8 mouse cellular contexts compared by ENCODE assay signal in the genomic region with DNA sequence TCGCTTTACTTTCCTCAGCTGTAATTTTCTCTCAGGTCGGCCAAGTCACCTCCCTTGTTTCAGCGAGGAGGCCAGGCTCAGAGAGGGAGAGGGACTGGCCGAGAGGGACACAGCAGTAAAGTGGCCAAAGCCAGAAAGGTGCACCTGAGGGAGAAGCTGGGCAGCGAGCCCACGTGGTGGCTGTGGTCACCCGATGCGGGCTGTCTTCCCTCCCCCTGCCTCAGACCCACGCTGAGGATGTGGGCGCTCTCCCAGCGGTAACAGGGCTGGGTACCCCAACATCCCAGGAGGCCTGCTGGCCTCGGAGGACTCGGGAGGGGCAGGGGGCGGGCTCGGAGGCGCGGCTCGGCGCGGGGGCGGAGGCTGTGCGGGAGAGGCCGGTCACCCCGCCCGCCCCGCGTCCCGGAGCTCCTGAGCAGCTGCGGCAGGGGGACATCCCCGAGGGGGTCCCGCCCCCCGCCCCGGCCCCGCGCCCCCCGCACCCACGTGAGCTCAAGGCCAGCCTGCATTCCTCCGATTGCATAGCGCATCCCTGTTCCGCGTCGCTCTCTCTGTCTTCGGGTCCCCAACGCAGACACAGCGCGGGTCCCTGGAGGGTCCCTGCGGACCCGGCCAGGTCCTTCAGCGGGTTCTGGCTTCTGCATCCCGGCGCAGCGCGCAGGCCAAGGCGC. TPM values are rescaled to one million over a fixed set of nuclear protein-coding genes. Genes with fewer than 3 reads are reported as not detected.
DNase-seq lines count a peak whose midpoint lies in the region; ATAC-seq lines count a peak whose summit lies in the region.

TSS of gene Slc1a6 (plus strand) at position 516 of the 671 bp plus-strand sequence.

- no peaks in the 10 kb centered on the region for H3K9me3 ChIP-seq in forebrain, embryonic 13.5 days (replicated peaks)
- no peaks in the 10 kb centered on the region for H3K9me3 ChIP-seq in limb, embryonic 11.5 days (ENCODE audit: control insufficient read depth, low read length)
- H3K9me3 ChIP-seq in midbrain, embryonic 14.5 days (ENCODE audit: control insufficient read depth, low read length): no peaks in the 10 kb centered on the region

- H3K27me3 ChIP-seq in forebrain, embryonic 13.5 days: no peaks in the 10 kb centered on the region
- H3K27me3 ChIP-seq in limb, embryonic 11.5 days (ENCODE audit: control insufficient read depth, insufficient read depth, low read length): 0 out of 2 replicates have a peak, but pooled peaks cover 2% of the 10 kb centered on the region
- H3K27me3 ChIP-seq in midbrain, embryonic 14.5 days (ENCODE audit: control insufficient read depth, insufficient read depth, low read length): no peaks in the 10 kb centered on the region

- ATAC-seq in forebrain, embryonic 13.5 days: peak; percentile 89
- peak; percentile 75; the same call in 1 of the 2 replicates for ATAC-seq in limb, embryonic 11.5 days (ENCODE audit: insufficient number of reproducible peaks, low FRiP score, low TSS enrichment, low read depth)
- ATAC-seq in midbrain, embryonic 14.5 days (ENCODE audit: low FRiP score, low TSS enrichment): peak; percentile 68

- peak within 1 kb of the TSS; percentile 78 for H3K9ac ChIP-seq in forebrain, embryonic 13.5 days
- H3K9ac ChIP-seq in limb, embryonic 11.5 days (ENCODE audit: low read length): peak within 1 kb of the TSS; percentile 63
- peak within 1 kb of the TSS; percentile 77 for H3K9ac ChIP-seq in midbrain, embryonic 14.5 days (replicated peaks; ENCODE audit: low read length)

- peak within 1 kb of the TSS; percentile 96 for H3K4me2 ChIP-seq in forebrain, embryonic 13.5 days
- peak within 1 kb of the TSS; percentile 99 for H3K4me2 ChIP-seq in limb, embryonic 11.5 days (ENCODE audit: low read depth, severe bottlenecking)
- H3K4me2 ChIP-seq in midbrain, embryonic 14.5 days (ENCODE audit: low read length): peak within 1 kb of the TSS; percentile 99

- no peak within 1 kb of the TSS for H3K27ac ChIP-seq in brown adipose tissue, adult 24 weeks (replicated peaks; ENCODE audit: low read depth, low read length)
- H3K27ac ChIP-seq in forebrain, embryonic 13.5 days: no peak within 1 kb of the TSS
- H3K27ac ChIP-seq in limb, embryonic 11.5 days (replicated peaks; ENCODE audit: low read depth, low read length): no peak within 1 kb of the TSS
- H3K27ac ChIP-seq in midbrain, embryonic 14.5 days (replicated peaks; ENCODE audit: low read depth, low read length): peak within 1 kb of the TSS; percentile 37; the same call in 1 of the 2 replicates

- H3K4me1 ChIP-seq in brown adipose tissue, adult 24 weeks (ENCODE audit: control insufficient read depth, insufficient read depth, insufficient read length, low read length): no peaks in the 10 kb centered on the region
- peaks cover 12% of the 10 kb centered on the region; the same call in 1 of the 2 replicates for H3K4me1 ChIP-seq in forebrain, embryonic 13.5 days
- H3K4me1 ChIP-seq in limb, embryonic 11.5 days (ENCODE audit: control insufficient read depth, insufficient read depth, low read length): no peaks in the 10 kb centered on the region
- peaks cover 13% of the 10 kb centered on the region for H3K4me1 ChIP-seq in midbrain, embryonic 14.5 days (ENCODE audit: control insufficient read depth, insufficient read depth, low read length)

- peak; percentile 23 to 66 for DNase-seq in adrenal gland, adult (ENCODE audit: inconsistent age in 2 of 2, low spot score in 1 of 2)
- no peak for DNase-seq in adrenal gland, postnatal 4 days (ENCODE audit: low spot score in 2 of 2)
- peak; percentile 6 for DNase-seq in induced T-regulatory cell, adult 2 months (ENCODE audit: low read depth)
- DNase-seq in limb, embryonic 11.5 days (ENCODE audit: low spot score): peak; percentile 42
- DNase-seq in midbrain, embryonic 14.5 days: peak; percentile 58
- peak; percentile 4 to 17 for DNase-seq in urinary bladder, postnatal 36 days (ENCODE audit: low spot score in 2 of 2)

- WGBS in forebrain, embryonic 13.5 days: under 1% methylated on average over 25 of the region's 54 CpGs
- WGBS in limb, embryonic 11.5 days: under 1% methylated on average over 47 of the region's 54 CpGs
- 1% methylated on average over 51 of the region's 54 CpGs for WGBS in midbrain, embryonic 14.5 days

- H3K4me3 ChIP-seq in brown adipose tissue, adult 24 weeks (ENCODE audit: insufficient read depth, low read depth, low read length): peak within 1 kb of the TSS; percentile 50
- H3K4me3 ChIP-seq in forebrain, embryonic 13.5 days: peak within 1 kb of the TSS; percentile 57
- H3K4me3 ChIP-seq in limb, embryonic 11.5 days (ENCODE audit: low read depth, low read length): peak within 1 kb of the TSS; percentile 56
- H3K4me3 ChIP-seq in midbrain, embryonic 14.5 days (replicated peaks; ENCODE audit: low read depth, low read length): peak within 1 kb of the TSS; percentile 63

- no peaks in the 10 kb centered on the region for H3K36me3 ChIP-seq in forebrain, embryonic 13.5 days (ENCODE audit: poor library complexity, severe bottlenecking)
- H3K36me3 ChIP-seq in limb, embryonic 11.5 days (ENCODE audit: control insufficient read depth, insufficient read depth, low read length): no peaks in the 10 kb centered on the region
- no peaks in the 10 kb centered on the region for H3K36me3 ChIP-seq in midbrain, embryonic 14.5 days (ENCODE audit: control insufficient read depth, insufficient read depth, low read length)

RNA-seq across cellular contexts. Expression of gene Slc1a6, which starts in this region (rescaled TPM):
- total RNA-seq in adrenal gland, postnatal 4 days (2021): under 1 TPM; 0.48 to 0.53 TPM
- polyA plus RNA-seq in brown adipose tissue, adult 24 weeks (2012; ENCODE audit: insufficient read depth, insufficient read length, missing spikeins): not detected in 2 replicates
- 1.2 and 2.2 TPM in 2 replicates for polyA plus RNA-seq in forebrain, embryonic 13.5 days (2015; fragmentation: Nextera tagmentation; extraction: Ambion mirVana)
- polyA plus RNA-seq in limb, embryonic 11.5 days (2014; fragmentation: Nextera tagmentation; extraction: Ambion mirVana): 0.33 and 1.1 TPM in 2 replicates
- 6.6 and 10.3 TPM in 2 replicates for polyA plus RNA-seq in midbrain, embryonic 14.5 days (2014; fragmentation: Nextera tagmentation; extraction: Ambion mirVana)

Comparison
In these comparisons a context has a peak if more than half of its experiments do, and no peak if none do; other contexts are left out.
1. DNase-seq: peak in adrenal gland, adult (2 of 2), induced T-regulatory cell, adult 2 months (single experiment), limb, embryonic 11.5 days (single experiment), midbrain, embryonic 14.5 days (single experiment) and urinary bladder, postnatal 36 days (2 of 2); none in adrenal gland, postnatal 4 days (0 of 2).
2. Peak in every context shown above with its lines, with median percentiles within 50 percentile points of each other: H3K4me3 ChIP-seq, ATAC-seq, H3K4me2 ChIP-seq and H3K9ac ChIP-seq.